Mouse (Mus musculus) gastrocnemius, postnatal 36 days (tissue): Measurements from ENCODE around the gene Gm17374. TPM values are rescaled to one million over a fixed set of nuclear protein-coding genes. Genes with fewer than 3 reads are reported as not detected.
"Not testable (repeated sequence)": the region's sequence is repeated elsewhere in the genome, so short reads cannot be mapped to it uniquely, and the experiment has no call there.

Experiments used
- DNase-seq, 2 experiments: peaks; one replicate each; pipeline ENCODE4 v3.0.0; 2022
- intact Hi-C: fragments of 180-260 bp; cut with DNase I; formaldehyde crosslinking; loops from one replicate; pipeline ENCODE4 v1.15.1; 2025
- long read RNA-seq, 2 experiments: library from polyadenylated mRNA; stranded (forward); transcript quantifications; one replicate each; pipeline ENCODE4 v2.0.0; 2021
- total RNA-seq, 2 experiments: library from RNA; stranded (reverse); gene quantifications; 2 replicates each; pipeline ENCODE4 v1.2.3; 2021

The Gm17374 gene
- total RNA-seq = not detected
- long read RNA-seq, experiment 1, partial matches to known transcripts = 0 of 1 reads
- long read RNA-seq, experiment 1, other reads (novel, unspliced or antisense) = 1 of 1 reads
- long read RNA-seq, experiment 2, partial matches to known transcripts = 0 of 3 reads
- long read RNA-seq, experiment 2, other reads (novel, unspliced or antisense) = 3 of 3 reads

DNA sequence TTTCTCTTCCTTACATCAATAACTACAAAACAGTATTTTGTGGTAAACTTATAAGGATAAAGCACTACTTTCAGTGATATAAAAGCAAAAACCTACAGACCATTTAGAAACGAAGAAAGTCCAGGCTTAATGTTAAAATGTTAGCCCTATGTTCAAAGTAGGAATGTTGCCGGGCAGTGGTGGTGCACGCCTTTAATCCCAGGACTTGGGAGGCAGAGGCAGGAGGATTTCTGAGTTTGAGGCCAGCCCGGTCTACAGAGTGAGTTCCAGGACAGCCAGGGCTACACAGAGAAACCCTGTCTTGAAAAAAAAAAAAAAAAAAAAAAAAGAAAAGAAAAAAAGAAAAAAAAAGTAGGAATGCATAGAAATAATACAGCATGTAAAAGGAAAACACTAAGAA is at the start of gene Gm17374:
TSS of gene Gm17374 (plus strand) at position 301 of the 400 bp plus-strand sequence.
- intact Hi-C loops, DNase-seq: not testable (repeated sequence)

DNA sequence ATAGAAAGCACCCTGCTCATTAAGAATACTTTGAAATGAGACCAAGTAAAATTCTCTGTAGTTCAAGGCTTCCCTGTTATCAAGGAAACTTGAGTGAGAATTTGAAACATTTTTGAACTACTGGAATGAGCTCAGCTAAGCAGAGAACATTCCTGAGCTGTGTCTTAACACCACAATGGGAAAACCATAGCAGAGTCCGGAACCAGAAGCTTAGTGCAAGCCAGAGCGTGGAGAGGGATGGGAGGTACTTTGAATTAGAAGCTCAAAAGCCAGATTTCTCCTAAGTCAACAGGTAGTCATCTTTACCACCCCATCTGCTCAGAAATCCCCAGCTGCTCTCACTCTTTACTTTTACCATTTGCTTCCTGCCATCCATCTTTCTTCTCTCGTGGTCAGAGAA is 46.9 kb upstream of the Gm17374 start:
- no peak for DNase-seq
- intact Hi-C loops = no loop called here

DNA sequence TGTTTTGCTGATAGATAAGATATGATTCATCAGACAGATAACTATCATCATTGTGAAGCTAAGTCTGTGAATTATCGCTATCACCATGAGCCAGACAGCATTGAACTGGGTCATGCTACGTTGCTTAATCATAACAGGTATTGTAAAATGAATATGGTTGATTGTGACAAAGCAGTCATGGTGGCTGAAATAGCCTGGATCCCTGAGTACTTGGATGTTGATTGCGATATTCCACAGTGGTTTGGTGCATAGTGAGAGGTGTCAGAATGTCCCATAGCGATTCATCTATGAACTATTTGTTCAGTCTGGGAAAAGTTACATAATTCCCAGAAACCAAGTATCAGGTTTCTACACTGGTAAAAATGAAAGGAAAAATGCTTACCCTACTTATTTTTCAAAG is 44.2 kb upstream of the Gm17374 start:
- no peak for DNase-seq
- intact Hi-C loops = no loop called here

DNA sequence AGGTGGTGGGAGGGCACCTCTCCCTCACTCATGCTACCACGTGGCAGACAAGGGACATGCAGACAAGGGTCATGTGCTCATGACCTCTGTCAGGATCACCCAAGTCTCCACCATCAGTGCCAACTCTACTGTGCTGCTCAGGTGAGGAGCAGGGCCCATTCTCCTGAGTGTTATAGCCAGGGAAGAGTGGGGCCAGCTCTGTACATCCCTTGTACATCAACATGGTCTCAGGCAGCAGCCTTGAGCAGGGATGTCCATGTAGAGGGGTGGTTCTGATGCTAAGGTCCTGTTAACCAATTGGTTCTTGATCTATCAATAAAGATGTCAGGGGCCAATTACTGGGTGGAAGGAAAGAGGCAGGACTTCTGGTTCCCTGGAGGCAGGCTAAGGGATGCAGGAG is 42.9 kb upstream of the Gm17374 start:
- DNase-seq = no peak
- intact Hi-C loops = no loop called here

DNA sequence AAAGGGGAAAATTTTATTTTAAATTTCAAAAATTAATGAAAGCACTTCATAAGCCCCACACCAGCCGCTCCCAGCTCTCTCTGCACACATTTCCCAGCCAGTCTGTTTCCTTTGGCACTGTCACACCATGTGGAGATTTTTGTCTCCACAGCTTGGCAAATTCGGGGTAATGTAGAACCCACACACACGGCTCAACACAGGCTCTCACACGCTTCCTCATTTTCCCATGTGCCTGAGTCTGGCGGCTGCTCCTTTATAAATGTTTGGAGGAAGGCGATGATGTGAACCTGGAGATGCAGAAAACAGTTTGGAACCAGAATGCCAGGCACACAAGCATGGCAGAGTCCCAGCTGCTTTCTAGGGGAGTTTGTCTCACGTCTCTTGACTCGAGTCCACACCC is 38.0 kb upstream of the Gm17374 start:
- DNase-seq = no peak
- intact Hi-C loops = no loop called here

DNA sequence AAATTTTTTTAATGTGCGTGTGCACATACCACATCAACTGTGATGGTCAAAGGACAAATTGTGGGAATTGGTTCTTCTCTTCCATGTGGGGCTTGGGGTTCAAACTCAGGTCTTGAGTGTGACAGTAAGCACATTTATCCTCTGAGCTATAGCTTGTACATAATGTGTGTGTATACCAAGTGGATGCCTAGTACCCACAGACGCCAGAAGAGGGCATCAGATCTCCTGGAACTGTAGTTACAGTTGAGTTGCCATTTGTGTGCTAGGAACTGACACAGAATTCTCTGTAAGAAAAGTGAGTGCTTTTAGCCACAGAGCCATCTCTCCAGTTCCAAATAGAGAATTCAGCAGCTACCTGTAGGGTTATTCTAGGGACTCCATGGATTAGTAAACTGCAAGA is 26.3 kb upstream of the Gm17374 start:
- intact Hi-C loops = no loop called here
- DNase-seq = no peak

DNA sequence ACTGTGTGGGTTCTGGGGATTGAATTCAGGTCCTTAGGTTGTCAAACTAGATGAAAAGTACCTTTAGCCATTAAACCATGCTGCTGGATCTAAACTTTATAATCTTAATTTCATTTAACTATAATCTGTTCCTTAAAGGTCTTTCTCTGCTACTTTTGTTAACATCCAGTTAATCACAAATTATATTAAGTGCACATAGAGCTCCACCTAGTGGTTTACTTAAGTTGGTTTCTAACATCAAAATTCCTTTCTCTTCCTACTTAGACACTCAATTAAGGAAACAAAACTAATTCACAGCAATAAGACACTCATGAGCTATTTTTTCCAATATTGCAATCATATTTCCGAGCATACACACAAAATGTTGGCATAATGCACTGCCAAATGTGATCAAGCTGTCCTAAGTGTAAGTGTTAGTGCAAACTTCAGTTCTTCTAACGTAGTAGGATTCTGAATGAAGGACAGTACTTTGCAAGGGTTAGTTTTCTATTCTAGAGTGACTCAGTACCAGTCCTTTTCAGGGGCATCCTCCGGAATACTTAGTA is 7.4 kb downstream of the Gm17374 start:
- DNase-seq = no peak
- intact Hi-C loops = no loop called here

DNA sequence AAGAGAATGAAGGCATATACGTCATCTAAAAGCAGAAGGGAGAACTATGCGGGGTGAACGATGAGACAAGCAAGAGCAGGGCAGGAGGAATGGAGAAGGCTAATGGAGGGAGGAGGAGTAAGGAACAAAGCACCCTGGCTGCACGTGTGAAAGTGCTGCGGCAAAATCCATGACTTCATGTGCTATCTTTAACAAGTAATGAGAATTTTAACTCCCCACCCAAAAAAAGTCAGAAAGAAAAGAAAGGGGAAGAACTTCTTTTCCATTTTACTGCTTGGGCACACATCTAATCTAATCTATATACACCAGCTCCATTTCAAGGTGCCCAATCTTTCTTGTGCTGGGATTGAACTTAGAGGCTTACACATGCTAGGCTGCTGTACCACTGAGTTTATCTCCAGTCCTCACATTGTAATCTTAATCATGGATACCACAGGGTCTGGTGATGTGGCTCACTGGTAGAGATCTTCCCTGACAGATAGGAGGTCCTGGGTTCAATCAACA is 11.6 kb downstream of the Gm17374 start:
- intact Hi-C loops = no loop called here
- DNase-seq = no peak

DNA sequence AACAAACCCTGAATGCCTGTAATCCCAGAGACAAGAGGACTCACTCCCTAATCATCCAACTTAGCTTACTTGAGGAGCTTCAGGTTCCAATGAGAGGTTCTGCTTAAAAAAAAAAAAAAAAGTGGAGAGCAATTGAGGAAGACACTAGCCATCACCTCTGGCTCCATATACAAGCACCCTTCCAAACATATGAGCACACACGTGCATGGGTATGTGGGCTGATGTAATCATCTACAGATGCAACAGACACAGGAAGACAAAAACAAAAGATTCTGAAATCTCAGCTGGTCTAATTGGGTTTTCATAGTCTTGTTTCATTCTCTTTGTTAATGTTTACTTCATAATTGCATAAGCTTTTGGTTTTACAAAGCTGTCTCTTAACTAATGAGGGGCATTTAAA is 17.2 kb downstream of the Gm17374 start:
- DNase-seq = no peak
- intact Hi-C loops = no loop called here

DNA sequence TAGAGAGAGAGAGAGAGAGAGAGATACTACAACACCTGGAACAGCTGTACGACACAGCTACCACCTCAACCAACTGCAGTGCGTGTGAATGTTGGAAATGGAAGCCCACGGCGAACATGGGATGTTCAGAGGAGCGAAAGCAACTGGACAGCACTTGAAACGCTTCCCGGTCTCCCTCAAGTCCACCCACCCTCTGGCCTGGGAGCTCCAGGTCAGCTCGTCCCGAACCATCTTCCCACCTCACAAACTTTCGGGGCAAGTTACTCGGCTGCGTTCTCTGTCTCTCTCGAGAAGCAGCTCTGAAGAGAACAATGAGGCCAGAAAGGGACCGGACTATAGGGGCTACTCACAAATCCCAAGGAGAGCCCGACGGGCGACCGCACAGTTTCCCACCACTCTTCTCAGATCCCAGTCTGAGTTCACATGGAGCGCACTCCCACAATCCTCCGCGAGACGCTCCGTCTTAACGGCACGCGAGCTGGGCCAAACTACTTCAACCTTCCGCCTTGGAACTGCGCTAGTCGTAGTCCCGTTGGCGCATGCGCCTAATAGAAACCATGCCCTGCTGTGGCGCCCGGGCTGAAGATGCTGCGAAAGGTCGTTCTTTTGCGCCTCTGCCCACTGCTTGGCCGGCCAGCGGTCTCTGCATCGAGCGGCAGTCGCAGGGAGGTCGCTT is 18.4 kb downstream of the Gm17374 start, which contains the start of the genes Esf1 and Ndufaf5:
TSS of gene Esf1 (minus strand) at position 438 of the 676 bp plus-strand sequence.
TSS of gene Ndufaf5 (plus strand) at position 523 of the 676 bp plus-strand sequence.
- peak; percentile 94 to 95 for DNase-seq
- intact Hi-C loops = no loop called here

DNA sequence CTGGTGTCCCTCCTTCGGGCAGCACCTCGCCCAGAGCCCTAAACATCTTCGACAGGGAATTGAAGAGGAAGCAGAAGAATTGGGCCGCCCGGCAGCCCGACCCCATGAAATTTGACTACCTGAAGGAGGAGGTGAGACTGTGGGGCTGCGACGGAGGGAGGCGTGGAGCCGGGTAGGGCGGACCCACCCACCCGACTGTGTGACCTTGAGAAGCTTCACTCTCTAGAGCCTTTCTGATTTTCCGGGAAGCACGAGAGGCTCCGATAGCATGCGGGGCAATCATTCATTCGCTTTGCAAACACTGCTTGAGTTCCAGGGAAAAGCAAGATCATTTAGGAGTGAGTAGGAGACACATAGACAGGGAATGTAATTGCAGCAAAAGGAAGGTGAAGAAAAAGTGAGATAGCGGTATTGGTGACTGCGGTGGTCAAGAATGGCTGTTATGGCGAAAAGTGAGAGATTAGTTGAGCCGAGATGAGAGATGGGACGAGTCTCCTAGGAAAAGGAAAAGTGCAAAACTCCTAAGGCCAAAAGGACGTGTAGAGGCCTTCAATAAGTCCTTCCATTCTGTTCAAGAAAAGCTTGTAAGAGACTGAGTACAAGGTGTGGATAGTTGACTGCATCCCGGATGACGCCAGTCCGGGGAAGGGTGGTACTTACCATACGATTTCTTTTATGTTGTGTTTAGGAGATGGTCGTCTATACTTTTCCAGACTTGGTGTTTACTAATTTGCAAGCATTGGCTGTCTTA is 19.1 kb downstream of the Gm17374 start:
- intact Hi-C loops = no loop called here
- DNase-seq = no peak

DNA sequence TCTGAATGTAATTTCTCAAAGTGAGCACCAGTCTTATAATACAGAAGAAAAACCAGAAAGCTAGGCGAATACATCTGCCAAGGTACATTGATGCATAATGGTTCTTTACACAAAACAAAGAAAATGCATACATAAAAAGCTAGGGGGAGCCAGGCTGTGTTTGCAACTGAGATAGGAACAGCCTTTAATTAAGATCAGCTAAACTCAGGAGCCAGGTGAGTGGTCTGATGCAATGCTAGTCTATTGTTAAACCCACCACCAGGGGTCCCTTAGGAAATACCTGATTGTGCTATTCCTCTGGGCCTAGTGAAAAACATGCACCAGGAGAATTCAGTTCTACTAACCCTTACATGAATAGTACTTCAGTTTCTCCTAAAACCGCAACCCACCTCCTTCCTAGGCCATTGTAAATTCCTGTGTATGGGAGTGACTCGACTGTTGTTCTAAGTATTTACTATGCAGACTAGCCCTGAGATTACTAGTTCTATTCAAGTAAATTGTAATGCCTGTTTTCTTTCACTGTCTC is 33.9 kb downstream of the Gm17374 start:
- intact Hi-C loops, DNase-seq: not testable (repeated sequence)

DNA sequence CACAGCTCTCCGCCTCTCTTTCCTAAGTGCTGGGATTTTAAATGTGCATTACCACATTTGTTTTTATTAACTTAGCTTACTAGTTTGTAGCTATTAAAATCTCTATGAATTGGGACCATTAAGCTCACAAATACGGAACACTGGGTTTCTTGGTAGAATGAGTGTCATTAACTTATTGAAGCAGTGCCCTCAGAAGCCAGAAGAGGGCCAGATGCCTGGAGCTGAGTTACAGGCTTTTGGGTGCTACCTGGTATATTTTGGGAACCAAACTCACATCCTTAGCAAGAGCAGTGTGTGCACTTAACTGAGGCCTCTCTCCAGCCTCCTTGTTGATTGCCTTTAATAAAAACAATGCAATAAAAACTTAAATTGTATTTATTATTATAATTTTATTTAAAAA is 48.9 kb downstream of the Gm17374 start:
- no peak for DNase-seq
- intact Hi-C loops = no loop called here

DNA sequence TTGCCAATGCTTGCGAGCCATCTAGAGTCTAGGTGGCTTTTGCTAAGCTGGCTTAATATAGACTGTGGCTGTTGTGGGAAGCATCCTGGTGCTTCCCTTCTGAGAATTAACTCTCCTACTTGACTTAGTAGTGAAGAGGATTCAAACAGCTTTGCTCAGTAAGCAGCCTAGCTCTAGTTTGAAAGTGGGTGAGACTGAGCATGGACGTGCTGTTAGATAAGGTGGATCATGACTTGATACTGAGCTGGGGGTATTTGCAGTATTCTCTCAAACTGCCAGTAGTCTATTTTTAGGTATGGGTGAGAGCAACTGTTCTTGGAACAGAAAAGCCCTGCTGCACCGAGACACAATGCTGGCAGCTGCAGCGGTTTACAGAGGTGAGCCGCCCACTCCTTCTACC is 50.7 kb downstream of the Gm17374 start:
- DNase-seq = no peak
- intact Hi-C loops = no loop called here

Other genes starting within 250 kb of the Gm17374 start
- 1 to 10 TPM; 4.6 to 5.2 TPM for gene Tasp1, start 85.2 kb upstream of the Gm17374 start, total RNA-seq
- 10 to 100 TPM; 10.2 to 12.5 TPM for gene Esf1, start 18.5 kb downstream of the Gm17374 start, total RNA-seq
- 10 to 100 TPM; 35.9 to 36.3 TPM for gene Ndufaf5, start 18.6 kb downstream of the Gm17374 start, total RNA-seq
- gene Sel1l2, start 237.7 kb downstream of the Gm17374 start, total RNA-seq = under 1 TPM; 0.15 to 0.23 TPM
- gene Macrod2, start 243.3 kb downstream of the Gm17374 start, total RNA-seq = 10 to 100 TPM; 14.0 to 18.0 TPM